20 mouse cellular contexts compared by ENCODE assay signal in genomic region chr14:64584221-64584620, GRCm38 (mm10).
DNase-seq lines count a peak whose midpoint lies in the region; ATAC-seq and TF ChIP-seq lines count a peak whose summit lies in the region.
"Had no signal": no experiment of that assay in that cellular context is flagged by ENCODE, and none has a peak within 500 bp of the region (broad histone marks: within the 10 kb centered on the region; RNA-seq: fewer than 3 reads in every experiment).

No protein-coding gene starts in this region.

- WGBS in hindbrain, embryonic 16.5 days = 46% methylated on average over 5 of the region's 5 CpGs
- WGBS in neural tube, embryonic 15.5 days = 39% methylated on average over 5 of the region's 5 CpGs
- WGBS in liver, postnatal 0 days (ENCODE audit: insufficient replicate concordance) = 56% methylated on average over 5 of the region's 5 CpGs

- H3K4me3 ChIP-seq in left cerebral cortex, adult 2 months = no peak overlapping the region
- no peak overlapping the region for H3K4me3 ChIP-seq in hindbrain, embryonic 16.5 days (ENCODE audit: low read length)
- no peak overlapping the region for H3K4me3 ChIP-seq in neural tube, embryonic 15.5 days (replicated peaks)
- no peak overlapping the region for H3K4me3 ChIP-seq in liver, postnatal 0 days (ENCODE audit: low read depth, low read length)
- H3K4me3 ChIP-seq: heart, embryonic 10.5 days; limb, embryonic 15.5 days; liver, embryonic 15.5 days; stomach, embryonic 15.5 days had no signal

- no peaks in the 10 kb centered on the region for H3K27me3 ChIP-seq in hindbrain, embryonic 16.5 days (replicated peaks; ENCODE audit: control insufficient read depth, insufficient read depth, low read length)
- no peaks in the 10 kb centered on the region for H3K27me3 ChIP-seq in neural tube, embryonic 15.5 days (replicated peaks)
- peaks cover 64% of the 10 kb centered on the region for H3K27me3 ChIP-seq in liver, postnatal 0 days (ENCODE audit: insufficient read depth, low read length)

- peaks cover 29% of the 10 kb centered on the region for H3K4me1 ChIP-seq in hindbrain, embryonic 16.5 days (ENCODE audit: control insufficient read depth, insufficient read depth, low read depth, low read length)
- H3K4me1 ChIP-seq in neural tube, embryonic 15.5 days = peaks cover 59% of the 10 kb centered on the region
- H3K4me1 ChIP-seq in liver, postnatal 0 days (ENCODE audit: insufficient read depth) = peaks cover 6% of the 10 kb centered on the region; the same call in 1 of the 2 replicates

- no peak for TF ChIP-seq EP300 in liver, postnatal 0 days (IDR thresholded peaks at IDR 0.05; ENCODE audit: low read depth)

- no peak for TF ChIP-seq CTCF in left cerebral cortex, adult 2 months (IDR thresholded peaks at IDR 0.05)
- TF ChIP-seq CTCF in liver, postnatal 0 days (IDR thresholded peaks at IDR 0.05; ENCODE audit: low read depth) = no peak

- peak; percentile 31 for DNase-seq in cerebellum, adult 9-10 months
- no peak for DNase-seq in cerebellum, postnatal 36 days
- DNase-seq in left cerebral cortex, adult 2 months (ENCODE audit: extremely low spot score in 1 of 2, low spot score in 2 of 2) = no peak
- no peak for DNase-seq in left cerebral cortex, postnatal 10 days (ENCODE audit: extremely low spot score in 1 of 2, low spot score in 2 of 2)
- DNase-seq in liver, postnatal 0 days = no peak
- DNase-seq: adrenal gland, adult 2 months; cerebellum, adult 8-10 months; kidney, adult 18-20 months; layer of hippocampus, postnatal 36 days; right cerebral cortex, postnatal 25 days; thymus, adult 2 months had no signal

- H3K4me2 ChIP-seq in hindbrain, embryonic 16.5 days (ENCODE audit: low read length) = peak overlapping the region; percentile 23; the same call in 1 of the 2 replicates
- H3K4me2 ChIP-seq in neural tube, embryonic 15.5 days = 0 out of 2 replicates have a peak overlapping the region, but pooled peaks have one; percentile 90
- no peak overlapping the region for H3K4me2 ChIP-seq in liver, postnatal 0 days (ENCODE audit: low read depth, low read length)
- H3K4me2 ChIP-seq: limb, embryonic 15.5 days; liver, embryonic 15.5 days; stomach, embryonic 15.5 days had no signal

- intact Hi-C loops in left cerebral cortex, adult 2 months (cut with DNase I) = loop anchor here (2.0 kb wide), 1 partner anchor 131 kb away; no protein-coding TSS in a partner anchor
- intact Hi-C loops in left cerebral cortex, postnatal 10 days (cut with DNase I) = no loop called here

- H3K9me3 ChIP-seq in hindbrain, embryonic 16.5 days (ENCODE audit: control insufficient read depth, low read length) = no peaks in the 10 kb centered on the region
- no peaks in the 10 kb centered on the region for H3K9me3 ChIP-seq in neural tube, embryonic 15.5 days (replicated peaks)
- no peaks in the 10 kb centered on the region for H3K9me3 ChIP-seq in liver, postnatal 0 days (ENCODE audit: low read length)
- H3K9me3 ChIP-seq: heart, embryonic 10.5 days; limb, embryonic 15.5 days; liver, embryonic 15.5 days; stomach, embryonic 15.5 days had no signal

- H3K27ac ChIP-seq in left cerebral cortex, adult 2 months = peak overlapping the region; percentile 72
- peak overlapping the region; percentile 64 for H3K27ac ChIP-seq in hindbrain, embryonic 16.5 days (ENCODE audit: low read depth, low read length)
- H3K27ac ChIP-seq in neural tube, embryonic 15.5 days (replicated peaks) = peak overlapping the region; percentile 100
- H3K27ac ChIP-seq in liver, postnatal 0 days (ENCODE audit: low read depth) = no peak overlapping the region
- H3K27ac ChIP-seq: heart, embryonic 10.5 days; kidney, postnatal 0 days; limb, embryonic 15.5 days; liver, embryonic 15.5 days; stomach, embryonic 15.5 days had no signal

- no peak for ATAC-seq in hindbrain, embryonic 16.5 days
- no peak for ATAC-seq in neural tube, embryonic 15.5 days (ENCODE audit: low FRiP score)
- no peak for ATAC-seq in liver, postnatal 0 days
- ATAC-seq in megakaryocyte progenitor cell, adult 5-6 weeks (replicated peaks; ENCODE audit: poor library complexity) = no peak
- ATAC-seq: lung, postnatal 0 days had no signal

- H3K36me3 ChIP-seq in hindbrain, embryonic 16.5 days (ENCODE audit: control insufficient read depth, insufficient read depth, low read length) = no peaks in the 10 kb centered on the region
- H3K36me3 ChIP-seq in neural tube, embryonic 15.5 days = no peaks in the 10 kb centered on the region
- H3K36me3 ChIP-seq in liver, postnatal 0 days (replicated peaks; ENCODE audit: insufficient read depth, low read length) = no peaks in the 10 kb centered on the region
- H3K36me3 ChIP-seq: heart, embryonic 10.5 days; limb, embryonic 15.5 days; liver, embryonic 15.5 days; stomach, embryonic 15.5 days had no signal

- no peak overlapping the region for H3K9ac ChIP-seq in hindbrain, embryonic 16.5 days (ENCODE audit: low read depth, low read length)
- H3K9ac ChIP-seq in neural tube, embryonic 15.5 days (replicated peaks) = no peak overlapping the region
- no peak overlapping the region for H3K9ac ChIP-seq in liver, postnatal 0 days (replicated peaks)
- H3K9ac ChIP-seq: limb, embryonic 15.5 days; liver, embryonic 15.5 days; stomach, embryonic 15.5 days had no signal
